In genomic region chr15:103279750-103280149, GRCm38 (mm10) we compare ENCODE assay signal across 10 mouse cellular contexts. TPM values are rescaled to one million over a fixed set of nuclear protein-coding genes. Genes with fewer than 3 reads are reported as not detected.
A peak's percentile ranks its signal among the peaks of the same experiment; 100 is the strongest.
DNase-seq lines count a peak whose midpoint lies in the region; ATAC-seq lines count a peak whose summit lies in the region.
"Had no signal": no experiment of that assay in that cellular context is flagged by ENCODE, and none has a peak within 500 bp of the region (broad histone marks: within the 10 kb centered on the region; RNA-seq: fewer than 3 reads in every experiment).

No protein-coding gene starts in this region.

- peaks cover 3% of the 10 kb centered on the region; the same call in 1 of the 2 replicates for H3K36me3 ChIP-seq in kidney, embryonic 14.5 days (ENCODE audit: control insufficient read depth, insufficient read depth, low read length)
- H3K36me3 ChIP-seq: embryonic facial prominence, embryonic 12.5 days; hindbrain, embryonic 12.5 days had no signal

- no peak overlapping the region for H3K27ac ChIP-seq in kidney, embryonic 14.5 days (ENCODE audit: low read depth, low read length)
- H3K27ac ChIP-seq: embryonic facial prominence, embryonic 12.5 days; hindbrain, embryonic 12.5 days had no signal

- 46% methylated on average over 3 of the region's 3 CpGs for WGBS in kidney, embryonic 14.5 days

- H3K4me1 ChIP-seq in kidney, embryonic 14.5 days (ENCODE audit: control insufficient read depth, insufficient read depth, low read length): peaks cover 4% of the 10 kb centered on the region; the same call in 1 of the 2 replicates

- ATAC-seq in CD4-positive, CD25-positive, alpha-beta regulatory T cell, adult 4 months: no peak
- no peak for ATAC-seq in kidney, embryonic 14.5 days (ENCODE audit: low FRiP score, low TSS enrichment)

- H3K27me3 ChIP-seq in kidney, embryonic 14.5 days (ENCODE audit: control insufficient read depth, insufficient read depth, low read length): no peaks in the 10 kb centered on the region
- H3K27me3 ChIP-seq: embryonic facial prominence, embryonic 12.5 days; hindbrain, embryonic 12.5 days had no signal

- no peaks in the 10 kb centered on the region for H3K9me3 ChIP-seq in kidney, embryonic 14.5 days (ENCODE audit: control insufficient read depth, low read length)
- H3K9me3 ChIP-seq: embryonic facial prominence, embryonic 12.5 days; hindbrain, embryonic 12.5 days had no signal

- no peak overlapping the region for H3K9ac ChIP-seq in kidney, embryonic 14.5 days (ENCODE audit: low read depth, low read length)
- H3K9ac ChIP-seq: embryonic facial prominence, embryonic 12.5 days; hindbrain, embryonic 12.5 days had no signal

- peak; percentile 74 for DNase-seq in CD4-positive, CD25-positive, alpha-beta regulatory T cell, adult 2 months (ENCODE audit: low read depth, low spot score)
- peak; percentile 57 for DNase-seq in kidney, postnatal 14 days
- DNase-seq in adipocyte (ENCODE audit: low spot score): peak; percentile 82
- peak; percentile 71 for DNase-seq in naive thymus-derived CD4-positive, alpha-beta T cell, adult 2 months (ENCODE audit: low read depth)
- DNase-seq in urinary bladder, adult 2 months (ENCODE audit: low spot score): no peak
- no peak for DNase-seq in frontal cortex, postnatal 14 days (ENCODE audit: low spot score in 2 of 2)

- H3K4me2 ChIP-seq in kidney, embryonic 14.5 days (replicated peaks; ENCODE audit: low read depth, low read length): no peak overlapping the region
- H3K4me2 ChIP-seq: embryonic facial prominence, embryonic 12.5 days; hindbrain, embryonic 12.5 days had no signal

- H3K4me3 ChIP-seq in kidney, embryonic 14.5 days (ENCODE audit: low read length): no peak overlapping the region
- H3K4me3 ChIP-seq: embryonic facial prominence, embryonic 12.5 days; hindbrain, embryonic 12.5 days had no signal

RNA-seq across cellular contexts. Expression of gene Copz1, which starts 7.2 kb away (rescaled TPM):
- polyA plus RNA-seq in CD4-positive, CD25-positive, alpha-beta regulatory T cell, adult 4 months (2017; shearing (Covaris generic)): 100 to 1,000 TPM; 213 to 244 TPM
- polyA plus RNA-seq in kidney, embryonic 14.5 days (2014; fragmentation: Nextera tagmentation; extraction: Ambion mirVana): 290 and 322 TPM in 2 replicates
- 125 and 135 TPM in 2 replicates for polyA plus RNA-seq in urinary bladder, adult 2 months (2012; rRNA removed)

RNA-seq across cellular contexts. Expression of gene Nfe2, which starts 21.5 kb away (rescaled TPM):
- under 1 TPM; 0.34 to 0.84 TPM for polyA plus RNA-seq in CD4-positive, CD25-positive, alpha-beta regulatory T cell, adult 4 months (2017; shearing (Covaris generic))
- 3.1 and 3.9 TPM in 2 replicates for polyA plus RNA-seq in kidney, embryonic 14.5 days (2014; fragmentation: Nextera tagmentation; extraction: Ambion mirVana)
- 0.28 and 0.34 TPM in 2 replicates for polyA plus RNA-seq in urinary bladder, adult 2 months (2012; rRNA removed)

RNA-seq across cellular contexts. Expression of gene Gpr84, which starts 30.7 kb away (rescaled TPM):
- not detected for polyA plus RNA-seq in CD4-positive, CD25-positive, alpha-beta regulatory T cell, adult 4 months (2017; shearing (Covaris generic))
- polyA plus RNA-seq in kidney, embryonic 14.5 days (2014; fragmentation: Nextera tagmentation; extraction: Ambion mirVana): 0.47 and 0.69 TPM in 2 replicates
- polyA plus RNA-seq in urinary bladder, adult 2 months (2012; rRNA removed): not detected in 2 replicates

RNA-seq across cellular contexts. Expression of gene Hnrnpa1, which starts 39.5 kb away (rescaled TPM):
- 100 to 1,000 TPM; 322 to 361 TPM for polyA plus RNA-seq in CD4-positive, CD25-positive, alpha-beta regulatory T cell, adult 4 months (2017; shearing (Covaris generic))
- polyA plus RNA-seq in kidney, embryonic 14.5 days (2014; fragmentation: Nextera tagmentation; extraction: Ambion mirVana): 1,180 and 1,314 TPM in 2 replicates
- polyA plus RNA-seq in urinary bladder, adult 2 months (2012; rRNA removed): 323 and 341 TPM in 2 replicates

RNA-seq across cellular contexts. Expression of gene Cbx5, which starts 40.1 kb away (rescaled TPM):
- polyA plus RNA-seq in CD4-positive, CD25-positive, alpha-beta regulatory T cell, adult 4 months (2017; shearing (Covaris generic)): 10 to 100 TPM; 20.0 to 24.9 TPM
- polyA plus RNA-seq in kidney, embryonic 14.5 days (2014; fragmentation: Nextera tagmentation; extraction: Ambion mirVana): 146 and 161 TPM in 2 replicates
- 23.9 and 24.4 TPM in 2 replicates for polyA plus RNA-seq in urinary bladder, adult 2 months (2012; rRNA removed)

Comparison
In these comparisons a context has a peak if more than half of its experiments do, and no peak if none do; other contexts are left out.
1. DNase-seq: peak in CD4-positive, CD25-positive, alpha-beta regulatory T cell, adult 2 months (single experiment), kidney, postnatal 14 days (single experiment), adipocyte (single experiment) and naive thymus-derived CD4-positive, alpha-beta T cell, adult 2 months (single experiment); none in urinary bladder, adult 2 months (single experiment) and frontal cortex, postnatal 14 days (0 of 2).